Mouse (Mus musculus): ENCODE measurements at regions not wholly inside any gene's neighbourhood (a gene's known extent, or its start where the extent isn't known, plus 50 kb on each side); places are given as distances from the start of the nearest gene placed in this dataset.

GRCm38 (mm10) chr1:73533526-73533925, 517.8 kb upstream of the Tnp1 start:
- ATAC-seq (ENCODE audit: insufficient number of reproducible peaks, low FRiP score, low TSS enrichment, low read depth), result no peak
- no peak overlapping the region for H3K4me2 ChIP-seq (replicated peaks)
- H3K4me1 ChIP-seq, result no peaks in the 10 kb centered on the region
- H3K27me3 ChIP-seq, result no peaks in the 10 kb centered on the region
- H3K9me3 ChIP-seq (replicated peaks), result no peaks in the 10 kb centered on the region
- H3K27ac ChIP-seq (replicated peaks), result no peak overlapping the region
- H3K36me3 ChIP-seq, result no peaks in the 10 kb centered on the region
- H3K9ac ChIP-seq, result no peak overlapping the region
- H3K4me3 ChIP-seq (replicated peaks), result no peak overlapping the region
- 87% methylated on average over 3 of the region's 3 CpGs for WGBS

GRCm38 (mm10) chr1:73532316-73532715, 516.6 kb upstream of the Tnp1 start:
- H3K9me3 ChIP-seq (replicated peaks), result no peaks in the 10 kb centered on the region
- H3K36me3 ChIP-seq, result no peaks in the 10 kb centered on the region
- no peak overlapping the region for H3K4me3 ChIP-seq (replicated peaks)
- H3K27me3 ChIP-seq, result no peaks in the 10 kb centered on the region
- H3K4me2 ChIP-seq (replicated peaks), result no peak overlapping the region
- H3K4me1 ChIP-seq, result no peaks in the 10 kb centered on the region
- ATAC-seq (ENCODE audit: insufficient number of reproducible peaks, low FRiP score, low TSS enrichment, low read depth), result no peak
- H3K9ac ChIP-seq, result no peak overlapping the region
- WGBS, result 91% methylated on average over 4 of the region's 4 CpGs
- H3K27ac ChIP-seq (replicated peaks), result no peak overlapping the region

GRCm38 (mm10) chr1:73531831-73532230, 516.1 kb upstream of the Tnp1 start:
- no peak for ATAC-seq (ENCODE audit: insufficient number of reproducible peaks, low FRiP score, low TSS enrichment, low read depth)
- Histone ChIP-seq H3K4me2 (replicated peaks) (no peak overlapping the region), H3K9me3 (replicated peaks) (no peaks in the 10 kb centered on the region), H3K4me1 (no peaks in the 10 kb centered on the region), H3K27me3 (no peaks in the 10 kb centered on the region), H3K27ac (replicated peaks) (no peak overlapping the region), H3K36me3 (no peaks in the 10 kb centered on the region), H3K4me3 (replicated peaks) (no peak overlapping the region), H3K9ac (no peak overlapping the region)
- 54% methylated on average over 3 of the region's 3 CpGs for WGBS

DNA sequence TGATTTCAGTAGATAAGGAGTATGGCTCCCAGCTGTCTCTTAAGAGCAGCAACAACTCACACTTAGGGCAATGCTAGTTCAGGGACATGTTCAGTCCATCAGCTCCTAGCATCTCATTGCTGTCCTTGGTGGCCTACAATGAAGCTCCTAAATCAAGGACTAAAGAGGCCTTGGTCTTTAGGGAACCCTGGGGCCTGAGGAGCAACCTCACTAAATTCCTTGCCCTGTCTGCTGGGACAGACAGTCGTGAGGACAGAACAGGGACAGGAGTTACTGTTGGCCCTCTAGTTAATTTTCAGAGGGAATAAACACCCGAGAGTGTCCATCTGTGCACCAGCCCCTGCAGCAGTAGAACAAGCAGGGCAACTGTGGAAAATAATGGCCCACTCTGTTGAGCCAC, 514.6 kb upstream of the Tnp1 start:
- H3K27ac ChIP-seq (replicated peaks), result no peak overlapping the region
- H3K4me2 ChIP-seq (replicated peaks), result no peak overlapping the region
- H3K9ac ChIP-seq, result no peak overlapping the region
- no peak overlapping the region for H3K4me3 ChIP-seq (replicated peaks)
- no peaks in the 10 kb centered on the region for H3K4me1 ChIP-seq
- H3K27me3 ChIP-seq, result no peaks in the 10 kb centered on the region
- H3K9me3 ChIP-seq (replicated peaks), result no peaks in the 10 kb centered on the region
- WGBS, result 29% methylated on average over 2 of the region's 2 CpGs
- H3K36me3 ChIP-seq, result no peaks in the 10 kb centered on the region
- ATAC-seq (ENCODE audit: insufficient number of reproducible peaks, low FRiP score, low TSS enrichment, low read depth), result no peak

GRCm38 (mm10) chr1:73528623-73529022, 512.9 kb upstream of the Tnp1 start:
- ATAC-seq (ENCODE audit: insufficient number of reproducible peaks, low FRiP score, low TSS enrichment, low read depth), result no peak
- H3K4me1 ChIP-seq, result no peaks in the 10 kb centered on the region
- no peak overlapping the region for H3K4me2 ChIP-seq (replicated peaks)
- 90% methylated on average over 1 of the region's 1 CpGs for WGBS
- no peak overlapping the region for H3K4me3 ChIP-seq (replicated peaks)
- no peaks in the 10 kb centered on the region for H3K9me3 ChIP-seq (replicated peaks)
- H3K27me3 ChIP-seq, result no peaks in the 10 kb centered on the region
- no peak overlapping the region for H3K9ac ChIP-seq
- no peak overlapping the region for H3K27ac ChIP-seq (replicated peaks)
- H3K36me3 ChIP-seq, result no peaks in the 10 kb centered on the region

DNA sequence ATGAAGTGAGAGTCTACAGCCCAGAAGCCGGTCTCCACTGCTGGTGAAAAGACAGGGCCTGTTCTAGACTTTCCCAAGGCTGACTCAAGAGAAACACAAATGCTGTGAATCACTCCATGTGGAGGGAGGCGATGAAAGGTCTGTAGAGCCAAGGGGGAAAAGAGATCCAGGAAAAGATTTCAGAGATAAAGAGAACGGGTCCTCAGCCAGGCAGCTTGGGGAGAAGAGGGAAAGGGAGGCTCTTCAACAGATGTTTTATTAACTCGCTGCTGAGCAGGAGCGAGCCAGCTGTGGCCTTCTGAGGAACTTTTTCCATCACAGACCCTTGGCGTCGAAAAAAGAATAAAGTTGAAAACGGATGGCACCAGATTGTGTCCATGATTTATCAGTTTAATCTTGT, 500.7 kb upstream of the Tnp1 start:
- ATAC-seq (ENCODE audit: insufficient number of reproducible peaks, low FRiP score, low TSS enrichment, low read depth), result no peak
- 59% methylated on average over 8 of the region's 8 CpGs for WGBS
- no peaks in the 10 kb centered on the region for H3K4me1 ChIP-seq
- no peaks in the 10 kb centered on the region for H3K27me3 ChIP-seq
- H3K36me3 ChIP-seq, result no peaks in the 10 kb centered on the region
- no peaks in the 10 kb centered on the region for H3K9me3 ChIP-seq (replicated peaks)
- no peak overlapping the region for H3K4me2 ChIP-seq (replicated peaks)
- no peak overlapping the region for H3K27ac ChIP-seq (replicated peaks)
- H3K4me3 ChIP-seq (replicated peaks), result no peak overlapping the region
- no peak overlapping the region for H3K9ac ChIP-seq

GRCm38 (mm10) chr1:73515781-73516180, 500.1 kb upstream of the Tnp1 start:
- no peak overlapping the region for H3K9ac ChIP-seq
- WGBS, result 80% methylated on average over 5 of the region's 5 CpGs
- H3K9me3 ChIP-seq (replicated peaks), result no peaks in the 10 kb centered on the region
- H3K36me3 ChIP-seq, result no peaks in the 10 kb centered on the region
- ATAC-seq (ENCODE audit: insufficient number of reproducible peaks, low FRiP score, low TSS enrichment, low read depth), result no peak
- H3K4me3 ChIP-seq (replicated peaks), result no peak overlapping the region
- H3K4me2 ChIP-seq (replicated peaks), result no peak overlapping the region
- no peaks in the 10 kb centered on the region for H3K27me3 ChIP-seq
- H3K27ac ChIP-seq (replicated peaks), result no peak overlapping the region
- H3K4me1 ChIP-seq, result no peaks in the 10 kb centered on the region

DNA sequence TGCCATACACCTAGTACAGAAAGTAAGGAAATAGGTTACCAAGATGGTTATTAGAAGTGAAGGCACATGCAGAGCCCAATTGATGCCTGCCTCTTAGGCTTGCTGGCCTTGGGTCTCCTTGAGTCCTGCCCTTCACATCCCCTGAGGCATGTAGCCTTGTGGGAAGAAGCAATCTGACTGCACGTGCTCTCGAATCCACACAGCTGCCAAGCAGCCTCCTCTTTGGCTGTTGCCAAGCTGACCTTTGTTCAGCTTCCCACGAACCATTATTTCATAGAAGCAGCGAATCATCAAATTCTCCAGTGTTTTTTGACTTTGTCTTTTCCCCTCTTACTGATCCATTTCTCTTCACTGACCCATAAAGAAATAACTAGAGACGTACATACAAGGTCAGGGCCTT, 498.1 kb upstream of the Tnp1 start:
- no peak for ATAC-seq (ENCODE audit: insufficient number of reproducible peaks, low FRiP score, low TSS enrichment, low read depth)
- no peaks in the 10 kb centered on the region for H3K4me1 ChIP-seq
- no peak overlapping the region for H3K9ac ChIP-seq
- H3K9me3 ChIP-seq (replicated peaks), result no peaks in the 10 kb centered on the region
- no peaks in the 10 kb centered on the region for H3K27me3 ChIP-seq
- H3K4me2 ChIP-seq (replicated peaks), result no peak overlapping the region
- H3K4me3 ChIP-seq (replicated peaks), result no peak overlapping the region
- H3K27ac ChIP-seq (replicated peaks), result no peak overlapping the region
- WGBS, result 56% methylated on average over 5 of the region's 5 CpGs
- H3K36me3 ChIP-seq, result no peaks in the 10 kb centered on the region

GRCm38 (mm10) chr1:73512836-73513235, 497.1 kb upstream of the Tnp1 start:
- ATAC-seq (ENCODE audit: insufficient number of reproducible peaks, low FRiP score, low TSS enrichment, low read depth), result no peak
- WGBS, result 95% methylated on average over 2 of the region's 2 CpGs
- Histone ChIP-seq H3K27me3 (no peaks in the 10 kb centered on the region), H3K4me3 (replicated peaks) (no peak overlapping the region), H3K9me3 (replicated peaks) (no peaks in the 10 kb centered on the region), H3K9ac (no peak overlapping the region), H3K27ac (replicated peaks) (no peak overlapping the region), H3K36me3 (no peaks in the 10 kb centered on the region), H3K4me1 (no peaks in the 10 kb centered on the region), H3K4me2 (replicated peaks) (no peak overlapping the region)

DNA sequence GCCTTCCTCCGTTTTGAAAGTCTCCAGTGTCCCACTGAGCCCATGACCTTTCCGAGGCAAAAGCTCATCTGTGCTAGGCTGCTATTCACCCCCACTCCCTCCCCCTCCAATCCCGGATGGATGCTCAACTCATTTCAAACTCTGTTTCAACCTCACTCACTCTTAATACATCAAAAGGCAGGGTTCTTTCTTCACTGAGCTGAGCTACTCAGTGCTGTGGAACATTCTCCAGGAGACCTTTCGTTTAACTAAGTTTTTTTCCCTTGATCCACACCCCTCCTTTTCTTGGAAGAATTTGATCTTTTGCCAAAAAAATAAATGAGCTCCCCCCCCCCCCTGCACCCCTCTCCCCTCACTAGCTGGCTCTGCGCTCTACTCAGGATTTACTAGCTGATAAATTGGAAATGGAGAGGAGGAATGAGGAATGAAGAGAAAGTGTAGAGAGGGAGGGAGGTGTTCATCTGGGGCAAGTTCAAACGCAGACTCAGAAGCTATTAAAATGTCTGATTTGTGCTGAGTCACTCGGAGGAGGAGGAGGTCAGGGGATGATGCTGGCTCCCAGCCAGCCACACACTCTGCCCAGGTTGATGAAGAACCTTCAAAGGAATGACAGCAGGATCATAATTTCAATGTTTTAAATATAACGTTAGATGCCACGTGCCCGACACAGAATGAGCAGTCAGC, 491.5 kb upstream of the Tnp1 start:
- H3K4me2 ChIP-seq (replicated peaks), result no peak overlapping the region
- H3K4me1 ChIP-seq, result no peaks in the 10 kb centered on the region; the same call in 1 of the 2 replicates
- no peaks in the 10 kb centered on the region for H3K9me3 ChIP-seq (replicated peaks)
- no peaks in the 10 kb centered on the region for H3K36me3 ChIP-seq
- no peak overlapping the region for H3K9ac ChIP-seq
- ATAC-seq (ENCODE audit: insufficient number of reproducible peaks, low FRiP score, low TSS enrichment, low read depth), result no peak
- H3K27me3 ChIP-seq, result no peaks in the 10 kb centered on the region
- H3K4me3 ChIP-seq (replicated peaks), result no peak overlapping the region
- 42% methylated on average over 10 of the region's 10 CpGs for WGBS
- H3K27ac ChIP-seq (replicated peaks), result no peak overlapping the region

DNA sequence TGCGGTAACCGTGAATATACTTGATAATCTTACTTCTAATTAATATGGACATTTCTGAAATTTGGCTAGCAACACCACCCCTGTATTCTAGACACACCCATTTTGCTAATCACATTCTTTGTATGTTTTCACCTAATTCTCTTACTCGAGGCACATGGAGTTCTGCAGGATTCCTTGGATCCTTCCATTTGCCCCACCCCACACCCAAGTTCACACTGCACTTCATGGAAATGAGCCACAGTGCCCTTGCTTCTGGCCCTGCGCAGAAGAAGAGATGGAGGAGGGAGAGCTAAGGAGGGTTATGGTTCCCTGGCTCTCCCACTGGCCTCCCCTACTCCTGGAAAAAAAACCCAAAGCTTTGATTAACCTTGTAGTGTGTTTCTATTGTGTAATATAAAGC, 487.9 kb upstream of the Tnp1 start:
- Histone ChIP-seq H3K36me3 (no peaks in the 10 kb centered on the region), H3K9me3 (replicated peaks) (no peaks in the 10 kb centered on the region), H3K4me1 (no peaks in the 10 kb centered on the region; the same call in 1 of the 2 replicates), H3K27ac (replicated peaks) (no peak overlapping the region), H3K27me3 (no peaks in the 10 kb centered on the region), H3K4me2 (replicated peaks) (no peak overlapping the region), H3K4me3 (replicated peaks) (no peak overlapping the region), H3K9ac (no peak overlapping the region)
- ATAC-seq (ENCODE audit: insufficient number of reproducible peaks, low FRiP score, low TSS enrichment, low read depth), result no peak
- 79% methylated on average over 4 of the region's 4 CpGs for WGBS

DNA sequence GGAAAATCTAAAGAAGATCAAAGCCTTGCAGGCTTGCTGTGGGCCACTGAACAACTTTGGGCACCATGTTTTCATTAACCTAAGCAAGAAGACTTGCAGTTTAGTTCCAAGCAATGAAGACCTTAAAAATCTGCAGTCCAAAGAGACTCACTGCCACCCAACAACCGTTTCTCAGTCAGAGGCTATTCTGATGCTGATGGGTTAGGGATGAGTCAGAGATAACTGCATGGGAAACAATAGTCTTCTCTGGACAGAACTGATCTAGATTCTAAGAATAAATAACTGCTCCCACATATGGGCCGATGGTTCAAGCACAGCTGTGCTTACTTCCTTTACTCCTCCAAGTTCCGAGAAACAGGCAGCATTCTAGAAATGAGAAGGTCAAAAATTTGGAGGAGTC, 485.0 kb upstream of the Tnp1 start:
- Histone ChIP-seq H3K4me2 (replicated peaks) (no peak overlapping the region), H3K36me3 (no peaks in the 10 kb centered on the region), H3K9me3 (replicated peaks) (no peaks in the 10 kb centered on the region), H3K9ac (no peak overlapping the region), H3K4me3 (replicated peaks) (no peak overlapping the region), H3K27ac (replicated peaks) (no peak overlapping the region), H3K4me1 (no peaks in the 10 kb centered on the region), H3K27me3 (no peaks in the 10 kb centered on the region)
- WGBS, result 72% methylated on average over 3 of the region's 3 CpGs
- no peak for ATAC-seq (ENCODE audit: insufficient number of reproducible peaks, low FRiP score, low TSS enrichment, low read depth)

All from embryonic facial prominence, embryonic 15.5 days (tissue).